Comparison of ENCODE assay signal across 9 mouse cellular contexts in the genomic region with DNA sequence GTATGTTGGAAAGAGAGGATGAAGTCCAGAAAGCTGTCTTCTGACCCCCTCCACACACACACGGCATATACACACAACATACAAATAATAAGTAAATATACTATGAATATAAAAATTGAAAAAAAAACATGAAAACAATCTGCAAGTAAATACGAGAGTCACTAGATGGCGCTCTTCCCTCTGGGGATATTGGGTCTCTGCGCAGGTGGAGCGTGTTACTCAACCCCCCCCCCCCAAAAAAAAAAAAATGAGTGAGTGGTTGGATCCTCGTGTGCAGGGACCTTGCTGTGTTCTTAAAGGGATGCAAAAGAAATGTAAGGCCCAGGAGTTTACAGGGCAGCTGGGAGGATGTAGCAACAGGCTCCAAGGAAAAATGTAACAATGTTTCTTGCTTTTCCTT. TPM values are rescaled to one million over a fixed set of nuclear protein-coding genes. Genes with fewer than 3 reads are reported as not detected.
DNase-seq lines count a peak whose midpoint lies in the region; ATAC-seq and TF ChIP-seq lines count a peak whose summit lies in the region.
"Had no signal": no experiment of that assay in that cellular context is flagged by ENCODE, and none has a peak within 500 bp of the region (broad histone marks: within the 10 kb centered on the region; RNA-seq: fewer than 3 reads in every experiment).

No protein-coding gene starts in this region.

- WGBS in embryonic facial prominence, embryonic 11.5 days, result under 1% methylated on average over 5 of the region's 6 CpGs
- 2% methylated on average over 6 of the region's 6 CpGs for WGBS in stomach, postnatal 0 days
- 4% methylated on average over 6 of the region's 6 CpGs for WGBS in forebrain, embryonic 15.5 days

- no peaks in the 10 kb centered on the region for H3K27me3 ChIP-seq in embryonic facial prominence, embryonic 11.5 days (ENCODE audit: control insufficient read depth, insufficient read depth, low read length)
- H3K27me3 ChIP-seq in stomach, postnatal 0 days (ENCODE audit: control insufficient read depth, insufficient read depth, low read length), result no peaks in the 10 kb centered on the region
- no peaks in the 10 kb centered on the region for H3K27me3 ChIP-seq in forebrain, embryonic 15.5 days

- H3K36me3 ChIP-seq in embryonic facial prominence, embryonic 11.5 days (replicated peaks; ENCODE audit: control insufficient read depth, insufficient read depth, low read depth, low read length), result no peaks in the 10 kb centered on the region
- no peaks in the 10 kb centered on the region for H3K36me3 ChIP-seq in stomach, postnatal 0 days (ENCODE audit: control insufficient read depth, insufficient read depth, low read length)
- no peaks in the 10 kb centered on the region for H3K36me3 ChIP-seq in forebrain, embryonic 15.5 days

- H3K4me2 ChIP-seq in embryonic facial prominence, embryonic 11.5 days (ENCODE audit: low read depth, low read length), result no peak overlapping the region
- H3K4me2 ChIP-seq in stomach, postnatal 0 days (replicated peaks; ENCODE audit: low read depth), result no peak overlapping the region
- no peak overlapping the region for H3K4me2 ChIP-seq in forebrain, embryonic 15.5 days (replicated peaks)

- no peak for ATAC-seq in cerebellum, adult (ENCODE audit: insufficient number of reproducible peaks, low FRiP score, low TSS enrichment)
- no peak for ATAC-seq in embryonic facial prominence, embryonic 11.5 days (replicated peaks; ENCODE audit: insufficient number of reproducible peaks, low FRiP score, low TSS enrichment, low read depth)
- ATAC-seq in stomach, postnatal 0 days (ENCODE audit: low FRiP score, low TSS enrichment), result no peak
- ATAC-seq in forebrain, embryonic 15.5 days (replicated peaks), result no peak

- no peaks in the 10 kb centered on the region for H3K9me3 ChIP-seq in embryonic facial prominence, embryonic 11.5 days (replicated peaks; ENCODE audit: control insufficient read depth, low read length)
- H3K9me3 ChIP-seq in stomach, postnatal 0 days (ENCODE audit: control insufficient read depth, low read length), result no peaks in the 10 kb centered on the region
- no peaks in the 10 kb centered on the region for H3K9me3 ChIP-seq in forebrain, embryonic 15.5 days

- DNase-seq in cerebellum, adult 9-10 months, result peak; percentile 53
- peak; percentile 24 for DNase-seq in left cerebral cortex, postnatal 4 days
- no peak for DNase-seq in left cerebral cortex, adult 8-10 months (ENCODE audit: low spot score in 2 of 2)
- peak; percentile 85 for DNase-seq in NIH3T3 (ENCODE audit: low read depth)
- DNase-seq in embryonic facial prominence, embryonic 11.5 days (ENCODE audit: low spot score), result peak; percentile 82
- DNase-seq in stomach, postnatal 0 days (ENCODE audit: low spot score), result peak; percentile 46

- intact Hi-C loops in left cerebral cortex, postnatal 4 days (cut with DNase I), result no loop called here

- H3K27ac ChIP-seq in embryonic facial prominence, embryonic 11.5 days (replicated peaks; ENCODE audit: low read depth, low read length), result no peak overlapping the region
- no peak overlapping the region for H3K27ac ChIP-seq in stomach, postnatal 0 days (replicated peaks)
- H3K27ac ChIP-seq in forebrain, embryonic 15.5 days (replicated peaks), result no peak overlapping the region

- H3K4me1 ChIP-seq in embryonic facial prominence, embryonic 11.5 days (ENCODE audit: control insufficient read depth, insufficient read depth, low read length), result peaks cover 4% of the 10 kb centered on the region
- 0 out of 2 replicates have a peak, but pooled peaks cover 3% of the 10 kb centered on the region for H3K4me1 ChIP-seq in stomach, postnatal 0 days (replicated peaks; ENCODE audit: control insufficient read depth, insufficient read depth)
- peaks cover 10% of the 10 kb centered on the region for H3K4me1 ChIP-seq in forebrain, embryonic 15.5 days

- no peak overlapping the region for H3K4me3 ChIP-seq in embryonic facial prominence, embryonic 11.5 days (ENCODE audit: low read depth, low read length)
- no peak overlapping the region for H3K4me3 ChIP-seq in stomach, postnatal 0 days (ENCODE audit: low read depth, low read length)
- no peak overlapping the region for H3K4me3 ChIP-seq in forebrain, embryonic 15.5 days

- H3K9ac ChIP-seq in embryonic facial prominence, embryonic 11.5 days (replicated peaks; ENCODE audit: low read length), result no peak overlapping the region
- no peak overlapping the region for H3K9ac ChIP-seq in stomach, postnatal 0 days (ENCODE audit: low read length)
- H3K9ac ChIP-seq in forebrain, embryonic 15.5 days (replicated peaks), result no peak overlapping the region

- TF ChIP-seq CTCF in stomach, postnatal 0 days (IDR thresholded peaks at IDR 0.05; ENCODE audit: low read depth), result peak; percentile 81

- TF ChIP-seq EP300 in stomach, postnatal 0 days (optimal IDR thresholded peaks at IDR 0.05), result no peak

RNA-seq across cellular contexts. Expression of gene Srrm1, which starts 5.6 kb away (rescaled TPM):
- 100 to 1,000 TPM; 162 to 169 TPM for total RNA-seq in left cerebral cortex, postnatal 4 days (2021)
- 100 to 1,000 TPM; 137 to 151 (median 142) TPM for total RNA-seq in left cerebral cortex, adult 8-10 months (2022)
- polyA plus RNA-seq in embryonic facial prominence, embryonic 11.5 days (2014; fragmentation: Nextera tagmentation; extraction: Ambion mirVana), result 245 and 269 TPM in 2 replicates
- 95.9 and 108 TPM in 2 replicates for polyA plus RNA-seq in stomach, postnatal 0 days (2015; fragmentation: Nextera tagmentation; extraction: Ambion mirVana)
- 202 and 208 TPM in 2 replicates for polyA plus RNA-seq in forebrain, embryonic 15.5 days (2015; fragmentation: Nextera tagmentation; extraction: Ambion mirVana)

RNA-seq across cellular contexts. Expression of gene Ncmap, which starts 39.3 kb away (rescaled TPM):
- total RNA-seq in left cerebral cortex, postnatal 4 days (2021), result under 1 TPM; 0.60 to 0.66 TPM
- total RNA-seq in left cerebral cortex, adult 8-10 months (2022), result 1 to 10 TPM in 3 of 4 experiments, under 1 TPM in 1; 0.82 to 1.9 (median 1.2) TPM
- 0.72 and 1.3 TPM in 2 replicates for polyA plus RNA-seq in embryonic facial prominence, embryonic 11.5 days (2014; fragmentation: Nextera tagmentation; extraction: Ambion mirVana)
- 39.8 and 42.2 TPM in 2 replicates for polyA plus RNA-seq in stomach, postnatal 0 days (2015; fragmentation: Nextera tagmentation; extraction: Ambion mirVana)
- polyA plus RNA-seq in forebrain, embryonic 15.5 days (2015; fragmentation: Nextera tagmentation; extraction: Ambion mirVana), result 0.50 and 0.63 TPM in 2 replicates
- total RNA-seq: hematopoietic stem cell, adult 5-6 weeks had no signal

Comparison
In these comparisons a context has a peak if more than half of its experiments do, and no peak if none do; other contexts are left out.
1. DNase-seq: peak in cerebellum, adult 9-10 months (single experiment), left cerebral cortex, postnatal 4 days (single experiment), NIH3T3 (single experiment), embryonic facial prominence, embryonic 11.5 days (single experiment) and stomach, postnatal 0 days (single experiment); none in left cerebral cortex, adult 8-10 months (0 of 2).
2. RNA of gene Ncmap, which starts 39.3 kb away (polyA plus RNA-seq): 39.8 to 42.2 TPM in stomach, postnatal 0 days; 0.72 to 1.3 TPM in embryonic facial prominence, embryonic 11.5 days and 0.50 to 0.63 TPM in forebrain, embryonic 15.5 days; every median in the first group is over 10 times any median in the second.